Mouse (Mus musculus) T-helper 17 cell (primary cell): ENCODE measurements around the gene Tstd1.

Experiments used
- in situ Hi-C, 2 experiments: fragments of 300-600 bp; cut with MboI, MseI; formaldehyde crosslinking; loops; 1 replicate in 1 of 2; 2 replicates in 1 of 2; pipeline ENCODE4 v1.15.1; 2025; ENCODE audit warnings: high pct_unique_total_duplicates in 2 of 2

Tstd1 gene

GRCm38 (mm10) chr1:171413608-171414007 is 5.1 kb upstream of the Tstd1 start:
- in situ Hi-C loops = no loop called here

GRCm38 (mm10) chr1:171419291-171419882 is 715 bp downstream of the Tstd1 start:
- in situ Hi-C loops = no loop called here

- in situ Hi-C loops = no loop called here
Observed at GRCm38 (mm10) chr1:171419905-171420304, 1.2 kb downstream of the Tstd1 start.

- in situ Hi-C loops = no loop called here
Observed at GRCm38 (mm10) chr1:171422504-171423095, 3.9 kb downstream of the Tstd1 start.

GRCm38 (mm10) chr1:171424638-171425037 is 6.0 kb downstream of the Tstd1 start:
- in situ Hi-C loops = no loop called here

- in situ Hi-C loops = no loop called here
Observed at GRCm38 (mm10) chr1:171425126-171425525, 6.5 kb downstream of the Tstd1 start.

GRCm38 (mm10) chr1:171432158-171432557 is 13.5 kb downstream of the Tstd1 start:
- in situ Hi-C loops = no loop called here

GRCm38 (mm10) chr1:171435288-171435814 is 16.7 kb downstream of the Tstd1 start:
- in situ Hi-C loops = no loop called here

GRCm38 (mm10) chr1:171435974-171436373 is 17.3 kb downstream of the Tstd1 start:
- in situ Hi-C loops = no loop called here

- in situ Hi-C loops = no loop called here
Observed at GRCm38 (mm10) chr1:171437264-171438013, 18.8 kb downstream of the Tstd1 start, which contains the start of gene F11r. Gene F11r (plus strand): TSS chr1:171437535.

GRCm38 (mm10) chr1:171438014-171438670 is 19.5 kb downstream of the Tstd1 start:
- in situ Hi-C loops = no loop called here

- in situ Hi-C loops = no loop called here
Observed at GRCm38 (mm10) chr1:171439072-171439471, 20.4 kb downstream of the Tstd1 start.

- in situ Hi-C loops = no loop called here
Observed at GRCm38 (mm10) chr1:171440025-171440725, 21.5 kb downstream of the Tstd1 start.

GRCm38 (mm10) chr1:171441466-171442412 is 23.1 kb downstream of the Tstd1 start:
- in situ Hi-C loops = no loop called here

GRCm38 (mm10) chr1:171442413-171442760 is 23.7 kb downstream of the Tstd1 start:
- in situ Hi-C loops = no loop called here

GRCm38 (mm10) chr1:171445050-171445449 is 26.4 kb downstream of the Tstd1 start:
- in situ Hi-C loops = no loop called here

GRCm38 (mm10) chr1:171446854-171447253 is 28.2 kb downstream of the Tstd1 start:
- in situ Hi-C loops = no loop called here

GRCm38 (mm10) chr1:171447692-171448091 is 29.0 kb downstream of the Tstd1 start:
- in situ Hi-C loops = no loop called here

- in situ Hi-C loops = no loop called here
Observed at GRCm38 (mm10) chr1:171450062-171450461, 31.4 kb downstream of the Tstd1 start.

- in situ Hi-C loops = no loop called here
Observed at GRCm38 (mm10) chr1:171451001-171451400, 32.3 kb downstream of the Tstd1 start.
